ENCODE assay signal across 11 mouse cellular contexts in genomic region chr5:140857432-140858154, GRCm38 (mm10). TPM values are rescaled to one million over a fixed set of nuclear protein-coding genes. Genes with fewer than 3 reads are reported as not detected.
DNase-seq lines count a peak whose midpoint lies in the region; ATAC-seq and TF ChIP-seq lines count a peak whose summit lies in the region.
"Had no signal": no experiment of that assay in that cellular context is flagged by ENCODE, and none has a peak within 500 bp of the region (broad histone marks: within the 10 kb centered on the region; RNA-seq: fewer than 3 reads in every experiment).

No protein-coding gene starts in this region.

- 47% methylated on average over 8 of the region's 8 CpGs for WGBS in liver, postnatal 0 days (ENCODE audit: insufficient replicate concordance)

- H3K4me3 ChIP-seq in gastrocnemius, adult 2 months, result no peak overlapping the region
- no peak overlapping the region for H3K4me3 ChIP-seq in liver, postnatal 0 days (ENCODE audit: low read depth, low read length)
- no peak overlapping the region for H3K4me3 ChIP-seq in E14TG2a.4 (replicated peaks; ENCODE audit: low read length)
- H3K4me3 ChIP-seq: liver, embryonic 15.5 days; myocyte had no signal

- no peaks in the 10 kb centered on the region for H3K36me3 ChIP-seq in liver, postnatal 0 days (replicated peaks; ENCODE audit: insufficient read depth, low read length)
- H3K36me3 ChIP-seq in E14TG2a.4 (ENCODE audit: insufficient read depth, low read length), result no peaks in the 10 kb centered on the region
- H3K36me3 ChIP-seq: liver, embryonic 15.5 days had no signal

- peak; percentile 41 for TF ChIP-seq CTCF in gastrocnemius, adult 2 months (IDR thresholded peaks at IDR 0.05)
- TF ChIP-seq CTCF in liver, postnatal 0 days (IDR thresholded peaks at IDR 0.05; ENCODE audit: low read depth), result peak; percentile 64
- peak; percentile 48 for TF ChIP-seq CTCF in E14TG2a.4 (conservative IDR thresholded peaks at IDR 0.05; ENCODE audit: low read length)

- no peaks in the 10 kb centered on the region for H3K27me3 ChIP-seq in liver, postnatal 0 days (ENCODE audit: insufficient read depth, low read length)
- H3K27me3 ChIP-seq in E14TG2a.4 (ENCODE audit: insufficient read depth, low read length), result no peaks in the 10 kb centered on the region
- H3K27me3 ChIP-seq: liver, embryonic 15.5 days had no signal

- no peak for ATAC-seq in liver, postnatal 0 days
- ATAC-seq: hindbrain, embryonic 16.5 days had no signal

- TF ChIP-seq EP300 in liver, postnatal 0 days (IDR thresholded peaks at IDR 0.05; ENCODE audit: low read depth), result no peak

- no peak overlapping the region for H3K9ac ChIP-seq in liver, postnatal 0 days (replicated peaks)
- H3K9ac ChIP-seq: liver, embryonic 15.5 days had no signal

- intact Hi-C loops in gastrocnemius, adult 2 months (cut with DNase I), result no loop called here

- no peak for DNase-seq in gastrocnemius, adult 2 months
- DNase-seq in gastrocnemius, postnatal 4 days (ENCODE audit: low spot score in 2 of 2), result no peak
- DNase-seq in liver, postnatal 0 days, result no peak
- no peak for DNase-seq in liver
- peak; percentile 26 to 28 for DNase-seq in kidney, postnatal 4 days
- no peak for DNase-seq in c-Kit-positive CD71-positive TER-119-positive erythroid progenitor cells, embryonic 14.5 days (ENCODE audit: low spot score)
- no peak for DNase-seq in frontal cortex, postnatal 10 days (ENCODE audit: low spot score in 2 of 2)

- no peaks in the 10 kb centered on the region for H3K4me1 ChIP-seq in liver, postnatal 0 days (ENCODE audit: insufficient read depth)
- H3K4me1 ChIP-seq in E14TG2a.4 (replicated peaks; ENCODE audit: low read depth, low read length), result no peaks in the 10 kb centered on the region

- H3K9me3 ChIP-seq in liver, postnatal 0 days (ENCODE audit: low read length), result no peaks in the 10 kb centered on the region
- no peaks in the 10 kb centered on the region for H3K9me3 ChIP-seq in E14TG2a.4 (ENCODE audit: low read length)
- H3K9me3 ChIP-seq: liver, embryonic 15.5 days had no signal

- no peak overlapping the region for H3K27ac ChIP-seq in gastrocnemius, adult 2 months
- no peak overlapping the region for H3K27ac ChIP-seq in liver, postnatal 0 days (ENCODE audit: low read depth)
- H3K27ac ChIP-seq: liver, embryonic 15.5 days had no signal

- H3K4me2 ChIP-seq in liver, postnatal 0 days (ENCODE audit: low read depth, low read length), result no peak overlapping the region
- H3K4me2 ChIP-seq: liver, embryonic 15.5 days had no signal

RNA-seq across cellular contexts. Expression of gene Gna12, which starts 27.4 kb away (rescaled TPM):
- total RNA-seq in gastrocnemius, adult 2 months (2021), result 10 to 100 TPM; 21.7 to 29.8 TPM
- 10 to 100 TPM; 52.0 to 55.5 TPM for total RNA-seq in gastrocnemius, postnatal 4 days (2021)
- polyA plus RNA-seq in liver, postnatal 0 days (2015; fragmentation: Nextera tagmentation; extraction: Ambion mirVana), result 12.7 and 14.5 TPM in 2 replicates

Comparison
In these comparisons a context has a peak if more than half of its experiments do, and no peak if none do; other contexts are left out.
1. DNase-seq: peak in kidney, postnatal 4 days (2 of 2); none in gastrocnemius, adult 2 months (single experiment), gastrocnemius, postnatal 4 days (0 of 2), liver, postnatal 0 days (single experiment), liver (single experiment), c-Kit-positive CD71-positive TER-119-positive erythroid progenitor cells, embryonic 14.5 days (single experiment) and frontal cortex, postnatal 10 days (0 of 2).
2. Peak in every context shown above with its lines, with median percentiles within 50 percentile points of each other: CTCF ChIP-seq.